Mouse (Mus musculus): ENCODE measurements around the gene Shoc2.

GRCm38 (mm10) chr19:54047386-54048050 lies 103.4 kb downstream of the Shoc2 start:
- no peak for TF ChIP-seq POLR2A (IDR thresholded peaks at IDR 0.05; ENCODE audit: extremely low read depth, insufficient read depth, low read length)
- no peak for TF ChIP-seq CTCF (IDR thresholded peaks at IDR 0.05; ENCODE audit: extremely low read depth, insufficient read depth, low read length)

All from cortical plate, adult 2 months (tissue).